Mouse (Mus musculus) embryonic facial prominence, embryonic 15.5 days (tissue): ENCODE data around the gene Hes6. TPM values are rescaled to one million over a fixed set of nuclear protein-coding genes. Genes with fewer than 3 reads are reported as not detected.
A peak's percentile ranks its signal among the peaks of the same experiment; 100 is the strongest.

ENCODE experiments used
- ATAC-seq: fragments of 200-750 bp; cut with Nextera tagmentation; 2 replicates; pipeline ENCODE4 v1.8.0; 2017; ENCODE audit warnings: low read depth, moderate TSS enrichment; ENCODE audit not compliant: insufficient number of reproducible peaks, low FRiP score, low TSS enrichment
- H3K27ac ChIP-seq: fragments of 300-500 bp; sonication (generic); replicated peaks from 2 replicates; pipeline ENCODE4 v1.5.1; 2015; ENCODE audit warnings: mild to moderate bottlenecking, inconsistent platforms
- H3K27me3 ChIP-seq: fragments of 300-500 bp; sonication (generic); 2 replicates; pipeline ENCODE4 v1.6.1; 2015; ENCODE audit warnings: inconsistent platforms
- H3K36me3 ChIP-seq: fragments of 300-500 bp; sonication (generic); 2 replicates; pipeline ENCODE4 v1.6.1; 2015; ENCODE audit warnings: mild to moderate bottlenecking, inconsistent platforms
- H3K4me1 ChIP-seq: fragments of 300-500 bp; sonication (generic); 2 replicates; pipeline ENCODE4 v1.6.1; 2015; ENCODE audit warnings: inconsistent platforms
- H3K4me2 ChIP-seq: fragments of 300-500 bp; sonication (generic); replicated peaks from 2 replicates; pipeline ENCODE4 v1.6.1; 2015; ENCODE audit warnings: mild to moderate bottlenecking, inconsistent platforms
- H3K4me3 ChIP-seq: fragments of 300-500 bp; sonication (generic); replicated peaks from 2 replicates; pipeline ENCODE4 v1.5.1; 2015; ENCODE audit warnings: mild to moderate bottlenecking, inconsistent platforms
- H3K9ac ChIP-seq: fragments of 300-500 bp; sonication (generic); 2 replicates; pipeline ENCODE4 v1.6.1; 2015; ENCODE audit warnings: inconsistent platforms
- H3K9me3 ChIP-seq: fragments of 300-500 bp; sonication (generic); replicated peaks from 2 replicates; pipeline ENCODE4 v1.6.1; 2016; ENCODE audit warnings: inconsistent platforms
- WGBS: fragments of 180-500 bp; shearing (Covaris S2); methylation state at CpG from one replicate; pipeline ENCODE4 v1.1.7; 2015; 5-methylcytosine and 5-hydroxymethylcytosine counted together
- polyA plus RNA-seq: library from polyadenylated mRNA; unstranded; fragments of >200 nt; fragmentation: Nextera tagmentation; extraction: Ambion mirVana; gene quantifications from 2 replicates; pipeline ENCODE4 v1.2.1, GENCODE M21; 2015

The Hes6 gene
- polyA plus RNA-seq, 1 experiment from 2014 or later = 144 TPM

- H3K4me3 ChIP-seq = no peak overlapping the region
- WGBS = 90% methylated on average over 3 of the region's 3 CpGs
- H3K9ac ChIP-seq = no peak overlapping the region
- H3K9me3 ChIP-seq = no peaks in the 10 kb centered on the region
- H3K4me1 ChIP-seq = peaks cover 34% of the 10 kb centered on the region
- H3K4me2 ChIP-seq = no peak overlapping the region
- no peak for ATAC-seq
- no peak overlapping the region for H3K27ac ChIP-seq
- H3K27me3 ChIP-seq = no peaks in the 10 kb centered on the region
- peaks cover 6% of the 10 kb centered on the region; the same call in 1 of the 2 replicates for H3K36me3 ChIP-seq
Measured at GRCm38 (mm10) chr1:91454927-91455326, 41.1 kb upstream of the Hes6 start.

GRCm38 (mm10) chr1:91454366-91454765 is 40.5 kb upstream of the Hes6 start:
- peaks cover 28% of the 10 kb centered on the region for H3K4me1 ChIP-seq
- no peaks in the 10 kb centered on the region for H3K9me3 ChIP-seq
- no peaks in the 10 kb centered on the region for H3K27me3 ChIP-seq
- no peak overlapping the region for H3K9ac ChIP-seq
- peaks cover 6% of the 10 kb centered on the region; the same call in 1 of the 2 replicates for H3K36me3 ChIP-seq
- no peak overlapping the region for H3K4me2 ChIP-seq
- 89% methylated on average over 3 of the region's 3 CpGs for WGBS
- no peak for ATAC-seq
- no peak overlapping the region for H3K4me3 ChIP-seq
- no peak overlapping the region for H3K27ac ChIP-seq

- H3K36me3 ChIP-seq = peaks cover 8% of the 10 kb centered on the region; the same call in 1 of the 2 replicates
- H3K9me3 ChIP-seq = no peaks in the 10 kb centered on the region
- H3K27ac ChIP-seq = no peak overlapping the region
- H3K27me3 ChIP-seq = no peaks in the 10 kb centered on the region
- WGBS = 72% methylated on average over 9 of the region's 9 CpGs
- no peak overlapping the region for H3K9ac ChIP-seq
- ATAC-seq = no peak
- no peak overlapping the region for H3K4me3 ChIP-seq
- H3K4me2 ChIP-seq = no peak overlapping the region
- H3K4me1 ChIP-seq = peaks cover 28% of the 10 kb centered on the region
Measured at GRCm38 (mm10) chr1:91453932-91454331, 40.1 kb upstream of the Hes6 start.

- H3K9me3 ChIP-seq = 0 out of 2 replicates have a peak, but pooled peaks cover 4% of the 10 kb centered on the region
- WGBS = 67% methylated on average over 5 of the region's 5 CpGs
- H3K36me3 ChIP-seq = peaks cover 28% of the 10 kb centered on the region
- no peak overlapping the region for H3K27ac ChIP-seq
- no peak for ATAC-seq
- peaks cover 20% of the 10 kb centered on the region for H3K4me1 ChIP-seq
- no peak overlapping the region for H3K4me2 ChIP-seq
- no peak overlapping the region for H3K4me3 ChIP-seq
- no peak overlapping the region for H3K9ac ChIP-seq
- no peaks in the 10 kb centered on the region for H3K27me3 ChIP-seq
Measured at GRCm38 (mm10) chr1:91451547-91452084, 37.8 kb upstream of the Hes6 start.

GRCm38 (mm10) chr1:91450851-91451250 is 37.0 kb upstream of the Hes6 start:
- WGBS = 86% methylated on average over 5 of the region's 5 CpGs
- 0 out of 2 replicates have a peak, but pooled peaks cover 4% of the 10 kb centered on the region for H3K9me3 ChIP-seq
- H3K4me3 ChIP-seq = no peak overlapping the region
- no peaks in the 10 kb centered on the region for H3K27me3 ChIP-seq
- ATAC-seq = no peak
- H3K36me3 ChIP-seq = peaks cover 28% of the 10 kb centered on the region
- H3K9ac ChIP-seq = no peak overlapping the region
- peaks cover 20% of the 10 kb centered on the region for H3K4me1 ChIP-seq
- no peak overlapping the region for H3K4me2 ChIP-seq
- H3K27ac ChIP-seq = no peak overlapping the region

GRCm38 (mm10) chr1:91448688-91449087 is 34.9 kb upstream of the Hes6 start:
- Histone ChIP-seq H3K36me3 (peaks cover 30% of the 10 kb centered on the region), H3K9ac (no peak overlapping the region), H3K4me2 (no peak overlapping the region), H3K9me3 (0 out of 2 replicates have a peak, but pooled peaks cover 4% of the 10 kb centered on the region), H3K4me3 (no peak overlapping the region), H3K27me3 (no peaks in the 10 kb centered on the region), H3K27ac (no peak overlapping the region), H3K4me1 (peaks cover 18% of the 10 kb centered on the region)
- no peak for ATAC-seq
- 90% methylated on average over 10 of the region's 10 CpGs for WGBS

GRCm38 (mm10) chr1:91446511-91446910 is 32.7 kb upstream of the Hes6 start:
- Histone ChIP-seq H3K4me2 (no peak overlapping the region), H3K27me3 (no peaks in the 10 kb centered on the region), H3K27ac (peak overlapping the region; percentile 24; the same call in 1 of the 2 replicates), H3K36me3 (peaks cover 39% of the 10 kb centered on the region), H3K9me3 (0 out of 2 replicates have a peak, but pooled peaks cover 4% of the 10 kb centered on the region), H3K9ac (no peak overlapping the region), H3K4me1 (peaks cover 18% of the 10 kb centered on the region), H3K4me3 (no peak overlapping the region)
- no peak for ATAC-seq
- 73% methylated on average over 4 of the region's 4 CpGs for WGBS

GRCm38 (mm10) chr1:91446060-91446459 is 32.2 kb upstream of the Hes6 start:
- Histone ChIP-seq H3K4me1 (peaks cover 18% of the 10 kb centered on the region), H3K27ac (peak overlapping the region; percentile 63), H3K36me3 (peaks cover 39% of the 10 kb centered on the region), H3K4me3 (no peak overlapping the region), H3K27me3 (no peaks in the 10 kb centered on the region), H3K9me3 (0 out of 2 replicates have a peak, but pooled peaks cover 4% of the 10 kb centered on the region), H3K9ac (no peak overlapping the region), H3K4me2 (no peak overlapping the region)
- 56% methylated on average over 8 of the region's 8 CpGs for WGBS
- no peak; the same call in 1 of the 2 replicates for ATAC-seq

- 76% methylated on average over 17 of the region's 17 CpGs for WGBS
- H3K9me3 ChIP-seq = 0 out of 2 replicates have a peak, but pooled peaks cover 4% of the 10 kb centered on the region
- H3K4me1 ChIP-seq = peaks cover 18% of the 10 kb centered on the region
- no peak overlapping the region for H3K4me3 ChIP-seq
- no peak for ATAC-seq
- no peak overlapping the region for H3K9ac ChIP-seq
- H3K27me3 ChIP-seq = no peaks in the 10 kb centered on the region
- H3K27ac ChIP-seq = peak overlapping the region; percentile 63
- H3K36me3 ChIP-seq = peaks cover 37% of the 10 kb centered on the region
- no peak overlapping the region for H3K4me2 ChIP-seq
Measured at GRCm38 (mm10) chr1:91444841-91445830, 31.3 kb upstream of the Hes6 start.

GRCm38 (mm10) chr1:91442350-91442990 is 28.6 kb upstream of the Hes6 start:
- H3K4me2 ChIP-seq = no peak overlapping the region
- peaks cover 22% of the 10 kb centered on the region for H3K4me1 ChIP-seq
- 71% methylated on average over 6 of the region's 7 CpGs for WGBS
- no peak overlapping the region for H3K9ac ChIP-seq
- no peaks in the 10 kb centered on the region for H3K9me3 ChIP-seq
- no peak overlapping the region for H3K4me3 ChIP-seq
- peaks cover 28% of the 10 kb centered on the region for H3K36me3 ChIP-seq
- no peak overlapping the region for H3K27ac ChIP-seq
- H3K27me3 ChIP-seq = no peaks in the 10 kb centered on the region
- no peak for ATAC-seq

GRCm38 (mm10) chr1:91441855-91442254 is 28.0 kb upstream of the Hes6 start:
- no peak overlapping the region for H3K27ac ChIP-seq
- peaks cover 28% of the 10 kb centered on the region for H3K4me1 ChIP-seq
- H3K4me2 ChIP-seq = no peak overlapping the region
- H3K36me3 ChIP-seq = peaks cover 23% of the 10 kb centered on the region
- no peak overlapping the region for H3K9ac ChIP-seq
- H3K27me3 ChIP-seq = no peaks in the 10 kb centered on the region
- no peak overlapping the region for H3K4me3 ChIP-seq
- ATAC-seq = no peak
- H3K9me3 ChIP-seq = no peaks in the 10 kb centered on the region
- 92% methylated on average over 3 of the region's 3 CpGs for WGBS
